Mouse (Mus musculus) lung, adult 10 weeks (tissue): ENCODE data around the gene Glt8d2. TPM values are rescaled to one million over a fixed set of nuclear protein-coding genes. Genes with fewer than 3 reads are reported as not detected.

Experiments
- polyA plus RNA-seq: library from polyadenylated mRNA; stranded (reverse); fragments of 350-450 nt; fragmentation: Illumina TruSeq; extraction: RNeasy Lipid Tissue Mini Kit (QIAGEN cat#74804); gene quantifications from one replicate; pipeline ENCODE4 v1.2.3, GENCODE M21; 2014; ENCODE audit warnings: low read depth, low replicate concordance; ENCODE audit not compliant: insufficient read depth

Gene Glt8d2
- 5.0 TPM for polyA plus RNA-seq

DNA sequence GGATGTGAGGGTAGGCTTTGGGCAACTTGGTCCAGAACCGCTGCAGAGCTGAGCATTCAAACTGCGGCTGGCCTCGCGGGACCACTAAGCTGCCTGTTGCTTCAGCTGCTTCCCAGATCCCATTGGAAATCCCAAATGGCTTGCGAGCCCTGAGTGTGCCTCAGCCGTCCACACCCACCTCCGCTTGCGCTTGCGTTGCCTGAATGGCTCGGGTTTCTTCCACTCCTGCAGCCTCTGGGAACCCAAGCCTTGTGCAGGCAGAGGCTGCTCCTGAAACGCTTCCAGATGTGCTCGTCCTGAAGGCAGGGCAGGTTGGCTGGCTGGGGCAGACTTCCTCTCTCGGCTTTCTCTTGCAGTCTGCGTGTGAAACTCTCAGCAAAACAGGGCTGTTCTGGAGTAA, at the start of gene Glt8d2:
Gene Glt8d2 (minus strand): TSS at position 157 of the 400 bp plus-strand sequence.

DNA sequence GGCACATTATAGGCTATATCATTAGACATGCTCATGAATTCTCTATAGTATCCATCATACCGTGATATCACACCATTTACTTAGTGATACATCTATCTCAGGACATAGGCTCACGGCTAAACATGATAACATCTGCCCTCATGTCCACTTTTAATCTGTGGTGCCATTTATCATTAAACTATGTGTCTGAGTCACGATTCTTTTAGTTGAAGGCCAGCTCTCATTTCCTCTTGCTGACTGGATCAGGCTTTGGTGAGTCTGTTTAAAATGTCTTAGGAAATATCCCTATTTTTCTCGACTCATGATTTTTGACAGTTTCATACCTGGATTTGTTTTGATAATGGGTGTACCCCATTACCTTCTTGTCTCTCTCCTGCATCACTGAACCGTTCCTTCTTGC, 5.5 kb upstream of the Glt8d2 start, which contains the start of gene Hcfc2:
Gene Hcfc2 (plus strand): TSS at position 205 of the 400 bp plus-strand sequence.

DNA sequence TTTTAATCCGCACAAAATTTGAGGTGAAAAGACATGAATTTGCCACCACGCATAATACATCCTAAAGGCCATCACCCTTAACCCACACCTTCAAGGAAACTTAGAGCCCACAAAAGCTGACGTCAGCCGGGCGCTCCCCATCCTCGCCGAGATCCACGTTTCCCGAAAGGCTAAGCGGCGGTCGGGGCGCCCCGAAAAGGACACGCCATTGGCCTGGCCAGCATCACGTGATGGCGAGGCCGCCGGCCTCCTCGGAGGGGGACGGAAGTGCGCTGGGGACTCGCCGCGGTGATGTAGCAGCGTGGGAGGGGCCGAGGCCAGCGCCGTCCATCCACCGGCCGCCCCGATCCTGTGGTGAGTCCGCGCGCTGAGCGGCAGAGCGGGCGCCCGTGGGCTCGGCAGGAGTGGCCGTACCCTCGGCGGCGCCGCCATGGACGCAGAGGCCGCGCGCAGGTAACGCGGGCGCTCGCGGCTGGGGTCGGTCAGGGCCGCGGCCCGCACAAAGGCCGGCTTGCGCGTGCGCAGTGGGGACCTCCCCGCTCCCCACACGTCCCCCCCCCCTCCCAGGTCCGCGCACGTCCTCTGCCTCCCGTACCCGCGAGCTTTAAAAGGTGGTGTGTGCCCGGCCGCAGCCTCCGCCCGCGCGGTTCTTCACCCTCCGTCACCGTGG, 60.7 kb downstream of the Glt8d2 start, which contains the start of gene Tdg:
Gene Tdg (plus strand): TSS at position 243 of the 670 bp plus-strand sequence.

DNA sequence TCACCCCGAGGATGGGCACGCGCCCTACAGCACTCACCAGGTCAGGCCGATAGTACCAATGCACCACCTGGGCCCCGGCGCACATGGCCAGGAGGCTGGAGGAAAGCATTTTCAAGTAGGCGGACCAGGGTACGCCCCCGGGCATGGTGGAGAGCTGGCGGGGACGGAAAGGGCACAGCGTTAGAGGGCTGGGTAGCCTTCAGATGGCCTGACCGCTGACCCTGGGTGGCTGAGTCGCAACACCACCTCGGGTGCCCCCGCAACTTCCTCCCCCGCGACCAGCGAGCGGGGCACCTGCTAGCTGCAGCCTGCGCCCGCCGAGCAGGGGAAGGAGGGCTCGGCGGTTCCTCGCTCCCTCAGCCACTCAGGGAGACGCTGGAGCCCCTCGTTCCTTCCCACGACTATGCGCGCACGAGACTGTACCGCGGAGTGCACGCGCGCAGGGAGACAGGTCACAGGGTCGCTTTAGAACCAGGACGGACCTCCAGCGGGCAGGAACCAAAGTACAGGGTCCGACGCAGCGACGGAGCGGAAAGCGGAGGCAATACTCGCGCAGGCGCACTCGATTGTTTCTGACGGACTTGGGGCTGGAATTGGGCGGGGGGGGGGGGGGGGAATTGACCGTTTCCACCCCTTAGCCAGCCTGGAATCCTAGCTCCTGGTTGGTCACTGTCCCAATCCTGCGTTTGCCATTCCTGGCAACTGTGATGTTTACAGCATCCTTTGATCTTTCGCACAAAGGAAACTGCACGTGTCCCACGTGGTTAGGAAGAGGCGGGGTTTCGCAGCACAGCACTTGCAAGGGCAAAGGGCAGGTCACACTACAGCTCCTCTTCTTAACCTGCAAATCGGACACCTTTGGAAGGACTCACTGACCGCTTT, 67.5 kb downstream of the Glt8d2 start, which contains the start of gene 1190007I07Rik:
Gene 1190007I07Rik (minus strand): TSS at position 558 of the 882 bp plus-strand sequence.

Other genes starting within 250 kb of the Glt8d2 start
- gene Gm1553, start 198.0 kb downstream of the Glt8d2 start, polyA plus RNA-seq = not detected
- 16.9 TPM for gene 1190007I07Rik, start 67.4 kb downstream of the Glt8d2 start, polyA plus RNA-seq
- gene Tdg, start 60.8 kb downstream of the Glt8d2 start, polyA plus RNA-seq = 17.1 TPM
- 9.2 TPM for gene Hcfc2, start 5.5 kb upstream of the Glt8d2 start, polyA plus RNA-seq
- 13.6 TPM for gene Nfyb, start 73.5 kb upstream of the Glt8d2 start, polyA plus RNA-seq
- gene Txnrd1, start 143.3 kb upstream of the Glt8d2 start, polyA plus RNA-seq = 26.5 TPM
- not detected for gene Eid3, start 176.0 kb upstream of the Glt8d2 start, polyA plus RNA-seq